Mouse (Mus musculus) monocyte, adult 2 months (primary cell): ENCODE data around the gene Pabpc1l.

ENCODE experiments used
- DNase-seq, 2 experiments: peaks; one replicate each; pipeline ENCODE4 v3.0.0; 2022; ENCODE audit warnings: low spot score in 2 of 2, low read depth in 1 of 2

Pabpc1l gene

GRCm38 (mm10) chr2:164083609-164084341, 58.5 kb downstream of the Pabpc1l start:
- DNase-seq, result peak; percentile 42 to 67

GRCm38 (mm10) chr2:164084342-164084700, 59.1 kb downstream of the Pabpc1l start:
- no peak for DNase-seq

- DNase-seq, result no peak
Observed at GRCm38 (mm10) chr2:164087416-164088017, 62.3 kb downstream of the Pabpc1l start.

- no peak for DNase-seq
Observed at GRCm38 (mm10) chr2:164089508-164089907, 64.3 kb downstream of the Pabpc1l start.

- DNase-seq, result no peak
Observed at GRCm38 (mm10) chr2:164094152-164094551, 68.9 kb downstream of the Pabpc1l start.

GRCm38 (mm10) chr2:164098603-164099250, 73.5 kb downstream of the Pabpc1l start:
- no peak for DNase-seq
